Mouse (Mus musculus) lung, postnatal 0 days (tissue): ENCODE measurements at regions not wholly inside any gene's neighbourhood (a gene's known extent, or its start where the extent isn't known, plus 50 kb on each side); places are given as distances from the start of the nearest gene placed in this dataset.

Experiments used
- CTCF ChIP-seq: IDR thresholded peaks from 2 replicates; pipeline ENCODE4 v1.5.1; 2016; ENCODE audit warnings: antibody characterized with exemption, mild to moderate bottlenecking
- EP300 ChIP-seq: IDR thresholded peaks from 2 replicates; pipeline ENCODE4 v1.6.1; 2016; ENCODE audit warnings: antibody characterized with exemption, mild to moderate bottlenecking, control low read depth

DNA sequence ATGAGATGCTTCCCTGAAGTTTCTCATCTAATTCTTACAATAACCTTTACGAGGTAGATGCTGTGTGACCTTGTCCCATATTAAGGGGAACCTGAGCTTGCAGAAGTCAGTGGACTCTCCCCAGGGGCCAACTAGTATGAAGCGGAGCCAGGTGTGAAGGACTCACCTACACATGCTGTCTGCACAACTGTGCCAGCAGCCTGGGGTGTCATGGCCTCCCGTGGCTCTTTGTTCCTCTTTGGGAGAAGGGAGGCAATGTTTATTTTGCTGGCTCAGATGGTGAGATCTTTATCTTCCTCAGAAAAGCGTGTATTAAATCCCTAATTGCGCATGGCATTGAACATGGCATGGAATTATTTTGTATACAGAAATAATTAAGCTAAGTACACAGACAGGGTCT lies 222.2 kb upstream of the Tmem45b start:
- TF ChIP-seq EP300 (no peak), CTCF (no peak)
